Mouse (Mus musculus): ENCODE results near the gene Pex1. TPM values are rescaled to one million over a fixed set of nuclear protein-coding genes. Genes with fewer than 3 reads are reported as not detected.

Pex1 gene
- polyA plus RNA-seq, 1 experiment from 2014 or later = 12.0 TPM

- H3K4me3 ChIP-seq (ENCODE audit: control insufficient read depth in 1 of 2, insufficient read depth in 1 of 2, low read depth in 1 of 2, low read length in 2 of 2) = no peak overlapping the region
- H3K27ac ChIP-seq (replicated peaks in 1 of 2; ENCODE audit: control insufficient read depth in 1 of 2, insufficient read depth in 1 of 2, low read depth in 2 of 2, low read length in 2 of 2) = no peak overlapping the region
- 88% methylated on average over 6 of the region's 6 CpGs for WGBS
- no peak overlapping the region for H3K4me2 ChIP-seq (ENCODE audit: low read length)
- no peaks in the 10 kb centered on the region for H3K27me3 ChIP-seq (ENCODE audit: control insufficient read depth, insufficient read depth, low read length)
- peaks cover 59% of the 10 kb centered on the region for H3K36me3 ChIP-seq (ENCODE audit: control insufficient read depth, insufficient read depth, low read length)
- H3K9me3 ChIP-seq (ENCODE audit: control insufficient read depth, low read length) = no peaks in the 10 kb centered on the region
- no peak overlapping the region for H3K9ac ChIP-seq (ENCODE audit: low read length)
- H3K4me1 ChIP-seq (ENCODE audit: control insufficient read depth in 2 of 2, insufficient read depth in 2 of 2, low read length in 2 of 2) = peaks cover 2 to 10% of the 10 kb centered on the region in 2 experiments; a peak in 3 of 4 replicates
- ATAC-seq (ENCODE audit: insufficient number of reproducible peaks, insufficient read depth, low FRiP score, low read depth) = no peak
These were observed 48.8 kb downstream of the Pex1 start for GRCm38 (mm10) chr5:3644621-3645020.

- no peak for ATAC-seq (ENCODE audit: insufficient number of reproducible peaks, insufficient read depth, low FRiP score, low read depth)
These were observed 49.5 kb downstream of the Pex1 start for GRCm38 (mm10) chr5:3645326-3645725.

GRCm38 (mm10) chr5:3646539-3646938 lies 50.7 kb downstream of the Pex1 start:
- no peak for ATAC-seq (ENCODE audit: insufficient number of reproducible peaks, insufficient read depth, low FRiP score, low read depth)
- Histone ChIP-seq H3K36me3 (ENCODE audit: control insufficient read depth, insufficient read depth, low read length) (peaks cover 43% of the 10 kb centered on the region), H3K27me3 (ENCODE audit: control insufficient read depth, insufficient read depth, low read length) (no peaks in the 10 kb centered on the region), H3K4me3 (ENCODE audit: control insufficient read depth in 1 of 2, insufficient read depth in 1 of 2, low read depth in 1 of 2, low read length in 2 of 2) (peak overlapping the region; percentile 71 to 97), H3K27ac (replicated peaks in 1 of 2; ENCODE audit: control insufficient read depth in 1 of 2, insufficient read depth in 1 of 2, low read depth in 2 of 2, low read length in 2 of 2) (0 out of 4 replicates have a peak overlapping the region, but pooled peaks of 1 of the 2 experiments have one; percentile 94), H3K9ac (ENCODE audit: low read length) (peak overlapping the region; percentile 94), H3K4me1 (ENCODE audit: control insufficient read depth in 2 of 2, insufficient read depth in 2 of 2, low read length in 2 of 2) (peaks cover 2 to 10% of the 10 kb centered on the region in 2 experiments; a peak in 3 of 4 replicates), H3K9me3 (ENCODE audit: control insufficient read depth, low read length) (no peaks in the 10 kb centered on the region), H3K4me2 (ENCODE audit: low read length) (peak overlapping the region; percentile 80)
- WGBS = 28% methylated on average over 6 of the region's 6 CpGs

More at GRCm38 (mm10) chr5:3645326-3645725, 49.5 kb downstream of the Pex1 start:
- Histone ChIP-seq H3K9ac (ENCODE audit: low read length) (no peak overlapping the region), H3K36me3 (ENCODE audit: control insufficient read depth, insufficient read depth, low read length) (peaks cover 54% of the 10 kb centered on the region), H3K4me2 (ENCODE audit: low read length) (0 out of 2 replicates have a peak overlapping the region, but pooled peaks have one; percentile 9), H3K9me3 (ENCODE audit: control insufficient read depth, low read length) (no peaks in the 10 kb centered on the region), H3K27ac (replicated peaks in 1 of 2; ENCODE audit: control insufficient read depth in 1 of 2, insufficient read depth in 1 of 2, low read depth in 2 of 2, low read length in 2 of 2) (no peak overlapping the region), H3K27me3 (ENCODE audit: control insufficient read depth, insufficient read depth, low read length) (no peaks in the 10 kb centered on the region), H3K4me1 (ENCODE audit: control insufficient read depth in 2 of 2, insufficient read depth in 2 of 2, low read length in 2 of 2) (peaks cover 2 to 10% of the 10 kb centered on the region in 2 experiments; a peak in 3 of 4 replicates), H3K4me3 (ENCODE audit: control insufficient read depth in 1 of 2, insufficient read depth in 1 of 2, low read depth in 1 of 2, low read length in 2 of 2) (no peak overlapping the region)
- 81% methylated on average over 6 of the region's 6 CpGs for WGBS

- Histone ChIP-seq H3K27ac (replicated peaks in 1 of 2; ENCODE audit: control insufficient read depth in 1 of 2, insufficient read depth in 1 of 2, low read depth in 2 of 2, low read length in 2 of 2) (peak overlapping the region; percentile 71 to 94), H3K4me2 (ENCODE audit: low read length) (peak overlapping the region; percentile 80), H3K36me3 (ENCODE audit: control insufficient read depth, insufficient read depth, low read length) (peaks cover 37% of the 10 kb centered on the region), H3K4me1 (ENCODE audit: control insufficient read depth in 2 of 2, insufficient read depth in 2 of 2, low read length in 2 of 2) (peaks cover 2 to 10% of the 10 kb centered on the region in 2 experiments; a peak in 3 of 4 replicates), H3K4me3 (ENCODE audit: control insufficient read depth in 1 of 2, insufficient read depth in 1 of 2, low read depth in 1 of 2, low read length in 2 of 2) (peak overlapping the region; percentile 71 to 97), H3K9me3 (ENCODE audit: control insufficient read depth, low read length) (no peaks in the 10 kb centered on the region), H3K9ac (ENCODE audit: low read length) (peak overlapping the region; percentile 94), H3K27me3 (ENCODE audit: control insufficient read depth, insufficient read depth, low read length) (no peaks in the 10 kb centered on the region)
- WGBS = under 1% methylated on average over 60 of the region's 60 CpGs
- ATAC-seq (ENCODE audit: insufficient number of reproducible peaks, insufficient read depth, low FRiP score, low read depth) = peak; percentile 55
These were observed 51.3 kb downstream of the Pex1 start for GRCm38 (mm10) chr5:3646991-3647707.

- H3K4me2 ChIP-seq (ENCODE audit: low read length) = peak overlapping the region; percentile 80
- H3K27ac ChIP-seq (replicated peaks in 1 of 2; ENCODE audit: control insufficient read depth in 1 of 2, insufficient read depth in 1 of 2, low read depth in 2 of 2, low read length in 2 of 2) = peak overlapping the region; percentile 69 to 94
- peak overlapping the region; percentile 71 to 97 for H3K4me3 ChIP-seq (ENCODE audit: control insufficient read depth in 1 of 2, insufficient read depth in 1 of 2, low read depth in 1 of 2, low read length in 2 of 2)
- WGBS = 0% methylated on average over 38 of the region's 46 CpGs
- peaks cover 2 to 10% of the 10 kb centered on the region in 2 experiments; a peak in 3 of 4 replicates for H3K4me1 ChIP-seq (ENCODE audit: control insufficient read depth in 2 of 2, insufficient read depth in 2 of 2, low read length in 2 of 2)
- no peaks in the 10 kb centered on the region for H3K9me3 ChIP-seq (ENCODE audit: control insufficient read depth, low read length)
- peak; percentile 95 for ATAC-seq (ENCODE audit: insufficient number of reproducible peaks, insufficient read depth, low FRiP score, low read depth)
- no peaks in the 10 kb centered on the region for H3K27me3 ChIP-seq (ENCODE audit: control insufficient read depth, insufficient read depth, low read length)
- peaks cover 31% of the 10 kb centered on the region for H3K36me3 ChIP-seq (ENCODE audit: control insufficient read depth, insufficient read depth, low read length)
- H3K9ac ChIP-seq (ENCODE audit: low read length) = peak overlapping the region; percentile 94
These were observed 51.8 kb downstream of the Pex1 start for GRCm38 (mm10) chr5:3647708-3648121.

GRCm38 (mm10) chr5:3648206-3648848 lies 52.5 kb downstream of the Pex1 start:
- ATAC-seq (ENCODE audit: insufficient number of reproducible peaks, insufficient read depth, low FRiP score, low read depth) = no peak
- Histone ChIP-seq H3K4me3 (ENCODE audit: control insufficient read depth in 1 of 2, insufficient read depth in 1 of 2, low read depth in 1 of 2, low read length in 2 of 2) (no peak overlapping the region; a peak in 1 of 4 replicates), H3K27ac (replicated peaks in 1 of 2; ENCODE audit: control insufficient read depth in 1 of 2, insufficient read depth in 1 of 2, low read depth in 2 of 2, low read length in 2 of 2) (no peak overlapping the region), H3K36me3 (ENCODE audit: control insufficient read depth, insufficient read depth, low read length) (peaks cover 25% of the 10 kb centered on the region), H3K4me1 (ENCODE audit: control insufficient read depth in 2 of 2, insufficient read depth in 2 of 2, low read length in 2 of 2) (peaks cover 2 to 10% of the 10 kb centered on the region in 2 experiments; a peak in 3 of 4 replicates), H3K9ac (ENCODE audit: low read length) (no peak overlapping the region), H3K27me3 (ENCODE audit: control insufficient read depth, insufficient read depth, low read length) (no peaks in the 10 kb centered on the region), H3K9me3 (ENCODE audit: control insufficient read depth, low read length) (no peaks in the 10 kb centered on the region), H3K4me2 (ENCODE audit: low read length) (peak overlapping the region; percentile 80)
- 56% methylated on average over 4 of the region's 4 CpGs for WGBS

- no peak overlapping the region for H3K4me3 ChIP-seq (ENCODE audit: control insufficient read depth in 1 of 2, insufficient read depth in 1 of 2, low read depth in 1 of 2, low read length in 2 of 2)
- H3K4me1 ChIP-seq (ENCODE audit: control insufficient read depth in 2 of 2, insufficient read depth in 2 of 2, low read length in 2 of 2) = peaks cover 2 to 10% of the 10 kb centered on the region in 2 experiments; a peak in 3 of 4 replicates
- WGBS = 69% methylated on average over 4 of the region's 4 CpGs
- no peak for ATAC-seq (ENCODE audit: insufficient number of reproducible peaks, insufficient read depth, low FRiP score, low read depth)
- H3K27me3 ChIP-seq (ENCODE audit: control insufficient read depth, insufficient read depth, low read length) = no peaks in the 10 kb centered on the region
- H3K9ac ChIP-seq (ENCODE audit: low read length) = no peak overlapping the region
- no peak overlapping the region for H3K4me2 ChIP-seq (ENCODE audit: low read length)
- H3K27ac ChIP-seq (replicated peaks in 1 of 2; ENCODE audit: control insufficient read depth in 1 of 2, insufficient read depth in 1 of 2, low read depth in 2 of 2, low read length in 2 of 2) = no peak overlapping the region
- H3K36me3 ChIP-seq (ENCODE audit: control insufficient read depth, insufficient read depth, low read length) = peaks cover 21% of the 10 kb centered on the region
- H3K9me3 ChIP-seq (ENCODE audit: control insufficient read depth, low read length) = no peaks in the 10 kb centered on the region
These were observed 53.0 kb downstream of the Pex1 start for GRCm38 (mm10) chr5:3648849-3649210.

All from heart, embryonic 14.5 days (tissue).